Mouse (Mus musculus) forebrain, embryonic 14.5 days (tissue): ENCODE results near the gene Prox2. TPM values are rescaled to one million over a fixed set of nuclear protein-coding genes. Genes with fewer than 3 reads are reported as not detected.

ENCODE experiments used
- ATAC-seq: fragments of 200-750 bp; cut with Nextera tagmentation; 2 replicates; pipeline ENCODE4 v1.8.0; 2017; ENCODE audit warnings: mild to moderate bottlenecking, moderate library complexity
- DNase-seq: peaks from one replicate; pipeline ENCODE4 v3.0.0-alpha.2; 2015; ENCODE audit warnings: low spot score
- H3K27ac ChIP-seq: fragments of 300-500 bp; sonication (generic); 2 replicates; pipeline ENCODE4 v1.5.1; 2014; ENCODE audit warnings: low read depth, mild to moderate bottlenecking, control low read depth, low read length, moderate library complexity
- H3K27me3 ChIP-seq: fragments of 300-500 bp; sonication (generic); replicated peaks from 2 replicates; pipeline ENCODE4 v1.6.1; 2014; ENCODE audit warnings: low read length, control low read depth, mixed read lengths; ENCODE audit not compliant: control insufficient read depth, insufficient read depth
- H3K36me3 ChIP-seq: fragments of 300-500 bp; sonication (generic); 2 replicates; pipeline ENCODE4 v1.6.1; 2014; ENCODE audit warnings: low read length, control low read depth; ENCODE audit not compliant: control insufficient read depth, insufficient read depth
- H3K4me1 ChIP-seq: fragments of 300-500 bp; sonication (generic); 2 replicates; pipeline ENCODE4 v1.6.1; 2014; ENCODE audit warnings: antibody characterized with exemption, low read length, control low read depth; ENCODE audit not compliant: control insufficient read depth, insufficient read depth
- H3K4me2 ChIP-seq: fragments of 300-500 bp; sonication (generic); 2 replicates; pipeline ENCODE4 v1.6.1; 2014; ENCODE audit warnings: mild to moderate bottlenecking, control low read depth, low read length
- H3K4me3 ChIP-seq: fragments of 300-500 bp; sonication (generic); 2 replicates; pipeline ENCODE4 v1.5.1; 2014; ENCODE audit warnings: low read depth, low read length, control low read depth
- H3K9ac ChIP-seq: fragments of 300-500 bp; sonication (generic); 2 replicates; pipeline ENCODE4 v1.6.1; 2014; ENCODE audit warnings: mild to moderate bottlenecking, low read length, control low read depth, moderate library complexity
- H3K9me3 ChIP-seq: fragments of 300-500 bp; sonication (generic); replicated peaks from 2 replicates; pipeline ENCODE4 v1.6.1; 2016; ENCODE audit warnings: low read length, control low read depth, mixed read lengths; ENCODE audit not compliant: control insufficient read depth
- WGBS: fragments of 180-500 bp; shearing (Covaris S2); extraction: QIAGEN DNeasy Blood & Tissue Kit; methylation state at CpG from one replicate; pipeline ENCODE4 v1.1.7; 2014; 5-methylcytosine and 5-hydroxymethylcytosine counted together
- polyA plus RNA-seq: library from polyadenylated mRNA; unstranded; fragments of >200 nt; fragmentation: Nextera tagmentation; extraction: Ambion mirVana; gene quantifications from 2 replicates; pipeline ENCODE4 v1.2.1, GENCODE M21; 2014

The Prox2 gene
- polyA plus RNA-seq, 1 experiment from 2014 or later: 1.3 TPM

DNA sequence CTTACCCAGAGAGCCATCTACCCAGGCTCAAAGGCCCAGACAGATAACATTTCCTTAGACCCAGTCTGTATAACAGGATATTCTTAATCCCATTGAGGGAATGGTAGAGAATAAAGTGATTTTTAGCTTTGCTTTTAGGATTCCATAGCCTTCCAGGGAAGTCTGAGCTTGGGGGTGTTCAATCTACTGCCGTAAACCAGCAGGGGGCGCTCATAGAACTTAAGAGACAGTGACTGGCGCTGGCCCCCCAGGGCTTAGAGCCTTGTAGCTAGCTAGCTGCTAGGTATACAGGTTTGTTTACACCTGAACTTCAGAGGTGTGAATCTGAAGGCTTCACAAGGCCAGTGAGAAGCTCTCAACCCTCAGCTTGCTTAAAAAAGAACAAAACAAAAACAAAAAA, 18.3 kb downstream of the Prox2 start:
- Histone ChIP-seq H3K4me1 (no peaks in the 10 kb centered on the region), H3K4me3 (no peak overlapping the region), H3K27me3 (no peaks in the 10 kb centered on the region), H3K27ac (no peak overlapping the region), H3K9me3 (no peaks in the 10 kb centered on the region), H3K36me3 (peaks cover 20% of the 10 kb centered on the region), H3K4me2 (no peak overlapping the region), H3K9ac (no peak overlapping the region)
- DNase-seq (peak; percentile 81), ATAC-seq (no peak)
- WGBS: 11% methylated on average over 3 of the region's 3 CpGs

DNA sequence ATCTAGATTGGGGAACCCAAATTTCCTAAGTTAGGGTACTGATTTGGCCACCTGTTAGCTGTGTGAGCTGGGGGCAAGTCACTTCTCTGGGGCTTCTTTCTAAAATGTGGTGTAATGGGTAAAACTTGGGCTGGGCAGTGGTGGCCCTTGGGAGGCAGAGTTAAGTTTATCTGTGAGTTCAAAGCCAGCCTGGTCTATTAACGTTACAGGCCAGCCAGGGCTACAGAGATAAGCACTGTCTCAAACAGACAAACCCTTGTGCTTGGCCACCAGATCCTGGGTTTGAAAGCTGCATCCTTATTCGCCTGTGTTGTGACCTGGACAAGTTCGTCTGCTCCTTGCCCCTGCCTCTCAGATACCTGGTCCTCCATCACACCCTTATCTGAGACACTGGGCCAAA, 19.4 kb downstream of the Prox2 start:
- no peak overlapping the region for H3K4me2 ChIP-seq
- H3K4me1 ChIP-seq: no peaks in the 10 kb centered on the region
- peaks cover 28% of the 10 kb centered on the region for H3K36me3 ChIP-seq
- 89% methylated on average over 3 of the region's 3 CpGs for WGBS
- no peak overlapping the region for H3K27ac ChIP-seq
- ATAC-seq: no peak
- H3K9ac ChIP-seq: no peak overlapping the region
- H3K4me3 ChIP-seq: no peak overlapping the region
- H3K9me3 ChIP-seq: no peaks in the 10 kb centered on the region
- no peak for DNase-seq
- H3K27me3 ChIP-seq: no peaks in the 10 kb centered on the region

DNA sequence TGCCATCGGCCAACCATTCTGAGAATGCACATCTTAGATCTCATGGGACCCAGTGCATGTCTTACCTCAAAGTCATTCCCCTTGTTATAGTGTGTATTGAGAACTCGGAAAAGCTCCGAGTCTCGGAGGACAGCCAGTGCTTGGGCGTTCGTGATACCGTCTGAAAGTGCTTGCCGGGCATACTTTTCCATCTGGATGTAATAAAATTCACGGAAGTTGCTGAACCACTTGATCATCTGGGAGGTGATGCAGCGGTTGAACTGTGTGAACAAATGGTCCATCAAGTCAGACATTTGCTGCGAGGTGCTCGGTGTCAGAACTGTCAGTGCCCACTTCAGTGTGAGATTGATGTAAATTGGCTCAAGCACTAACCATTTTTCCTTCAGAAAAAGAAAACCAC, 22.7 kb downstream of the Prox2 start:
- Histone ChIP-seq H3K27me3 (no peaks in the 10 kb centered on the region), H3K4me1 (no peaks in the 10 kb centered on the region), H3K9ac (no peak overlapping the region), H3K27ac (no peak overlapping the region), H3K4me2 (no peak overlapping the region), H3K36me3 (peaks cover 30% of the 10 kb centered on the region), H3K4me3 (no peak overlapping the region), H3K9me3 (no peaks in the 10 kb centered on the region)
- no peak for DNase-seq
- 97% methylated on average over 12 of the region's 12 CpGs for WGBS
- no peak for ATAC-seq

GRCm38 (mm10) chr12:85084941-85085340, 25.6 kb downstream of the Prox2 start:
- Histone ChIP-seq H3K27ac (no peak overlapping the region), H3K27me3 (no peaks in the 10 kb centered on the region), H3K4me3 (no peak overlapping the region), H3K4me1 (no peaks in the 10 kb centered on the region), H3K9me3 (no peaks in the 10 kb centered on the region), H3K4me2 (no peak overlapping the region), H3K9ac (no peak overlapping the region), H3K36me3 (peaks cover 30% of the 10 kb centered on the region)
- no peak for DNase-seq
- WGBS: 83% methylated on average over 4 of the region's 4 CpGs
- ATAC-seq: no peak

- H3K4me2 ChIP-seq: no peak overlapping the region
- no peak overlapping the region for H3K4me3 ChIP-seq
- no peak for DNase-seq
Observed at GRCm38 (mm10) chr12:85084257-85084656, 26.3 kb downstream of the Prox2 start.

DNA sequence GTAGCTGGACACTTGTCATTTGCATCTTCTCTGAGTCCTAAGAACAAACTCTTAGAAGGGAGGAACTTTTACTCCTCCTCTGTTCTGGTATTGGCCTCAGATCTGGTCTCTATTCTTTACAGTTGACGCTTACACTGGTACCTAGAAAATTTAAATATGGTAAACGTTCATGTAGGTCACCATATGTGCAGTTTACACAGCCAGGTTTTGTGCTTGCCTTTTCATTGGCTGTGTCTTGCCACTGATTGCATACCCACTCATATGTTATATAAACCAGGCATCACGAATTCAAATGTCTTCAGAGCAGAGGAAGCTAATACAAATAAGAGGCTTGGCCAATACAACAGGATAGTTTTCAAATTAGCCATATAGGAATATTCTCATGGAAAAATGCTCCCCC, 33.5 kb downstream of the Prox2 start:
- Histone ChIP-seq H3K4me3 (no peak overlapping the region), H3K9ac (no peak overlapping the region), H3K4me2 (no peak overlapping the region), H3K36me3 (peaks cover 24% of the 10 kb centered on the region), H3K4me1 (no peaks in the 10 kb centered on the region), H3K27me3 (no peaks in the 10 kb centered on the region), H3K27ac (no peak overlapping the region), H3K9me3 (no peaks in the 10 kb centered on the region)
- WGBS: 85% methylated on average over 3 of the region's 3 CpGs
- DNase-seq (no peak), ATAC-seq (no peak)

More at GRCm38 (mm10) chr12:85084257-85084656, 26.3 kb downstream of the Prox2 start:
- ATAC-seq: no peak
- no peak overlapping the region for H3K9ac ChIP-seq
- H3K9me3 ChIP-seq: no peaks in the 10 kb centered on the region
- H3K27ac ChIP-seq: no peak overlapping the region
- WGBS: 91% methylated on average over 2 of the region's 2 CpGs
- peaks cover 27% of the 10 kb centered on the region for H3K36me3 ChIP-seq
- no peaks in the 10 kb centered on the region for H3K27me3 ChIP-seq
- H3K4me1 ChIP-seq: no peaks in the 10 kb centered on the region

- no peak overlapping the region for H3K27ac ChIP-seq
- H3K9me3 ChIP-seq: no peaks in the 10 kb centered on the region
- no peak overlapping the region for H3K9ac ChIP-seq
- no peaks in the 10 kb centered on the region for H3K4me1 ChIP-seq
- no peak overlapping the region for H3K4me3 ChIP-seq
- H3K36me3 ChIP-seq: peaks cover 58% of the 10 kb centered on the region
- DNase-seq: no peak
- no peak for ATAC-seq
- H3K27me3 ChIP-seq: no peaks in the 10 kb centered on the region
- no peak overlapping the region for H3K4me2 ChIP-seq
Observed at GRCm38 (mm10) chr12:85071043-85071442, 39.5 kb downstream of the Prox2 start.

DNA sequence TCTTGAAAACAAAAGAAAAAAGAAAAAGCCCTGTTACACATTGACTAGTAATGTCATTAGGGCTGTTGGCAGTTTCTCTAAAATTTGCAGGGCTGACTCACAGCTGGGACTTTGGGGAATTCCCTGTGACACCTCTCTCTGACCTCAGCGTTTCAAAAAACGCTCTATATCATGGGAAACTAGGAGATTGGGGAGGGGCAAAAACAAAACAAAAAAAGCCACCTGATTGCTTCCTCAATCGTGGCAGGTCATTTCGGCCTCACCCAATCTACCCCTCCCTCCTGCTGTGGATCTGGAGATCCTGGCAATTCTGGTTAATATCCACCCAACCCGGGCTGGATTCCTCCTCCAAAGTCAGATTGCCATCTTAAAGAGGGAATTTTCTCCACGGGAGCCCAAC, 59.3 kb downstream of the Prox2 start:
- no peaks in the 10 kb centered on the region for H3K9me3 ChIP-seq
- peaks cover 68% of the 10 kb centered on the region for H3K36me3 ChIP-seq
- no peak overlapping the region for H3K4me2 ChIP-seq
- no peaks in the 10 kb centered on the region for H3K4me1 ChIP-seq
- no peaks in the 10 kb centered on the region for H3K27me3 ChIP-seq
- ATAC-seq: no peak
- DNase-seq: no peak
- 87% methylated on average over 6 of the region's 6 CpGs for WGBS
- H3K27ac ChIP-seq: no peak overlapping the region
- H3K9ac ChIP-seq: no peak overlapping the region
- H3K4me3 ChIP-seq: no peak overlapping the region
